ENCODE assay signal across 25 mouse cellular contexts in the genomic region with DNA sequence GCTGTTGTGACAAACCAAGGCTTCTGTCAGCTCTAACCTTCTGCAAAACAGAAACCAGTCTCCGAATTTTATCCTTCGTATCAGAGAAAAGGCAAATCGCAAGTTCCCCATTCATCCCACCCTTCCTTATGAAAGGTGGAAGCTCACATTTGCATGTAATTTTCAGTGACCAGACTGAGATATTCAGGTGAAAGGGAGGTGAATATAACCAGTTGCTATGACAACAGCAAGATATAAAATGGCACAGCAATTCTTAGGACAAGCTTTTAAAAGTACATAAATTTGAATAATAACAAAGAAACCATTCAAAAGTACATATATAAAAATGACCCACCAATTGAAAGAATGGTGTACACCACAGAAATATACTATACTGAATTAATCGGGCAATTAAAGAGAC.
A peak's percentile ranks its signal among the peaks of the same experiment; 100 is the strongest.
DNase-seq lines count a peak whose midpoint lies in the region; ATAC-seq and TF ChIP-seq lines count a peak whose summit lies in the region.
"Had no signal": no experiment of that assay in that cellular context is flagged by ENCODE, and none has a peak within 500 bp of the region (broad histone marks: within the 10 kb centered on the region; RNA-seq: fewer than 3 reads in every experiment).

No protein-coding gene starts in this region.

- no peak overlapping the region for H3K4me2 ChIP-seq in forebrain, postnatal 0 days (ENCODE audit: low read depth)
- no peak overlapping the region for H3K4me2 ChIP-seq in forebrain, embryonic 11.5 days (ENCODE audit: low read depth, low read length, severe bottlenecking)
- H3K4me2 ChIP-seq in midbrain, embryonic 14.5 days (ENCODE audit: low read length), result no peak overlapping the region
- no peak overlapping the region for H3K4me2 ChIP-seq in midbrain, embryonic 11.5 days
- H3K4me2 ChIP-seq: embryonic facial prominence, embryonic 13.5 days; forebrain, embryonic 13.5 days; heart, embryonic 11.5 days; hindbrain, embryonic 13.5 days; intestine, embryonic 15.5 days had no signal

- no peak for TF ChIP-seq CTCF in forebrain, postnatal 0 days (IDR thresholded peaks at IDR 0.05; ENCODE audit: low read depth)

- no peak overlapping the region for H3K9ac ChIP-seq in forebrain, postnatal 0 days
- no peak overlapping the region for H3K9ac ChIP-seq in forebrain, embryonic 11.5 days (ENCODE audit: low read length)
- H3K9ac ChIP-seq in midbrain, embryonic 14.5 days (replicated peaks; ENCODE audit: low read length), result no peak overlapping the region
- no peak overlapping the region for H3K9ac ChIP-seq in midbrain, embryonic 11.5 days (ENCODE audit: low read length)
- H3K9ac ChIP-seq: embryonic facial prominence, embryonic 13.5 days; forebrain, embryonic 13.5 days; hindbrain, embryonic 13.5 days; intestine, embryonic 15.5 days had no signal

- DNase-seq in forebrain, postnatal 0 days, result peak; percentile 12
- DNase-seq in forebrain, embryonic 11.5 days (ENCODE audit: low spot score), result no peak
- DNase-seq in midbrain, embryonic 14.5 days, result peak; percentile 39
- no peak for DNase-seq in midbrain, embryonic 11.5 days (ENCODE audit: low spot score, missing footprints)
- DNase-seq in brain, adult 2 months (ENCODE audit: low read depth, low spot score), result peak; percentile 10
- no peak for DNase-seq in layer of hippocampus, adult 11-12 months (ENCODE audit: low spot score)
- DNase-seq: adrenal gland, postnatal 10 days; adrenal gland, postnatal 36 days; cerebellum, adult 11-12 months; cerebellum, adult 8-10 months; cerebellum, postnatal 10 days; cerebellum, postnatal 36 days; embryo, embryonic 11 days; gastrocnemius, adult 2 months; gastrocnemius, postnatal 14 days; heart, adult 11 months had no signal

- H3K36me3 ChIP-seq in forebrain, postnatal 0 days (ENCODE audit: insufficient read depth), result no peaks in the 10 kb centered on the region
- no peaks in the 10 kb centered on the region for H3K36me3 ChIP-seq in forebrain, embryonic 11.5 days (ENCODE audit: control insufficient read depth, insufficient read depth, low read length)
- H3K36me3 ChIP-seq in midbrain, embryonic 14.5 days (ENCODE audit: control insufficient read depth, insufficient read depth, low read length), result no peaks in the 10 kb centered on the region
- H3K36me3 ChIP-seq in midbrain, embryonic 11.5 days (ENCODE audit: control insufficient read depth, insufficient read depth, low read length), result no peaks in the 10 kb centered on the region
- H3K36me3 ChIP-seq: embryonic facial prominence, embryonic 10.5 days; embryonic facial prominence, embryonic 13.5 days; hindbrain, embryonic 13.5 days; intestine, embryonic 15.5 days had no signal

- no peak for ATAC-seq in forebrain, postnatal 0 days
- ATAC-seq in forebrain, embryonic 11.5 days (replicated peaks; ENCODE audit: low FRiP score), result no peak
- ATAC-seq in midbrain, embryonic 14.5 days (ENCODE audit: low FRiP score, low TSS enrichment), result no peak
- ATAC-seq in midbrain, embryonic 11.5 days (ENCODE audit: low FRiP score), result no peak
- ATAC-seq: activated CD4-positive, CD25-positive, alpha-beta regulatory T cell, adult 4 months; forebrain, embryonic 13.5 days; forebrain, embryonic 16.5 days; intestine, embryonic 15.5 days had no signal

- H3K9me3 ChIP-seq in forebrain, postnatal 0 days (ENCODE audit: low read length), result no peaks in the 10 kb centered on the region
- no peaks in the 10 kb centered on the region for H3K9me3 ChIP-seq in forebrain, embryonic 11.5 days (ENCODE audit: control insufficient read depth, low read length)
- no peaks in the 10 kb centered on the region for H3K9me3 ChIP-seq in midbrain, embryonic 14.5 days (ENCODE audit: control insufficient read depth, low read length)
- H3K9me3 ChIP-seq in midbrain, embryonic 11.5 days (ENCODE audit: control insufficient read depth, low read length), result no peaks in the 10 kb centered on the region
- H3K9me3 ChIP-seq: embryonic facial prominence, embryonic 10.5 days; embryonic facial prominence, embryonic 13.5 days; forebrain, embryonic 13.5 days; hindbrain, embryonic 13.5 days; intestine, embryonic 15.5 days had no signal

- no peaks in the 10 kb centered on the region for H3K4me1 ChIP-seq in forebrain, postnatal 0 days (ENCODE audit: insufficient read depth)
- no peaks in the 10 kb centered on the region for H3K4me1 ChIP-seq in forebrain, embryonic 11.5 days (replicated peaks; ENCODE audit: control insufficient read depth, insufficient read depth, low read length)
- no peaks in the 10 kb centered on the region for H3K4me1 ChIP-seq in midbrain, embryonic 14.5 days (ENCODE audit: control insufficient read depth, insufficient read depth, low read length)
- no peaks in the 10 kb centered on the region for H3K4me1 ChIP-seq in midbrain, embryonic 11.5 days (ENCODE audit: control insufficient read depth, insufficient read depth, low read length)
- H3K4me1 ChIP-seq: embryonic facial prominence, embryonic 10.5 days; embryonic facial prominence, embryonic 13.5 days; forebrain, embryonic 13.5 days; hindbrain, embryonic 13.5 days; intestine, embryonic 15.5 days had no signal

- no peak overlapping the region for H3K27ac ChIP-seq in forebrain, postnatal 0 days (ENCODE audit: low read depth, low read length)
- H3K27ac ChIP-seq in forebrain, embryonic 11.5 days (ENCODE audit: low read depth, low read length), result no peak overlapping the region
- H3K27ac ChIP-seq in midbrain, embryonic 14.5 days (replicated peaks; ENCODE audit: low read depth, low read length), result peak overlapping the region; percentile 63
- H3K27ac ChIP-seq in midbrain, embryonic 11.5 days (ENCODE audit: low read depth, low read length), result no peak overlapping the region
- H3K27ac ChIP-seq: embryonic facial prominence, embryonic 10.5 days; embryonic facial prominence, embryonic 13.5 days; forebrain, embryonic 13.5 days; gastrocnemius, adult 2 months; hindbrain, embryonic 13.5 days; intestine, embryonic 15.5 days had no signal

- no peak overlapping the region for H3K4me3 ChIP-seq in forebrain, postnatal 0 days (ENCODE audit: low read depth, low read length)
- H3K4me3 ChIP-seq in forebrain, embryonic 11.5 days (ENCODE audit: low read depth, low read length), result no peak overlapping the region
- no peak overlapping the region for H3K4me3 ChIP-seq in midbrain, embryonic 14.5 days (replicated peaks; ENCODE audit: low read depth, low read length)
- no peak overlapping the region for H3K4me3 ChIP-seq in midbrain, embryonic 11.5 days (ENCODE audit: low read depth, low read length)
- H3K4me3 ChIP-seq: embryonic facial prominence, embryonic 10.5 days; embryonic facial prominence, embryonic 13.5 days; erythroblast, embryonic 14.5 days; forebrain, embryonic 13.5 days; gastrocnemius, adult 2 months; hindbrain, embryonic 13.5 days; intestine, embryonic 15.5 days had no signal

- no peaks in the 10 kb centered on the region for H3K27me3 ChIP-seq in forebrain, postnatal 0 days (ENCODE audit: insufficient read depth, low read length)
- no peaks in the 10 kb centered on the region for H3K27me3 ChIP-seq in forebrain, embryonic 11.5 days (ENCODE audit: control insufficient read depth, insufficient read depth, low read length)
- no peaks in the 10 kb centered on the region for H3K27me3 ChIP-seq in midbrain, embryonic 14.5 days (ENCODE audit: control insufficient read depth, insufficient read depth, low read length)
- H3K27me3 ChIP-seq in midbrain, embryonic 11.5 days (ENCODE audit: control insufficient read depth, insufficient read depth, low read length), result no peaks in the 10 kb centered on the region
- H3K27me3 ChIP-seq: embryonic facial prominence, embryonic 13.5 days; forebrain, embryonic 13.5 days; hindbrain, embryonic 13.5 days; intestine, embryonic 15.5 days had no signal

- WGBS in forebrain, postnatal 0 days, result 79% methylated on average over 4 of the region's 4 CpGs
- WGBS in forebrain, embryonic 11.5 days, result 90% methylated on average over 4 of the region's 4 CpGs
- whole genome bisulfite sequencing in midbrain, embryonic 14.5 days, result 84% methylated on average over 4 of the region's 4 CpGs
- WGBS in midbrain, embryonic 11.5 days, result 93% methylated on average over 4 of the region's 4 CpGs

Comparison
In these comparisons a context has a peak if more than half of its experiments do, and no peak if none do; other contexts are left out.
1. DNase-seq: peak in forebrain, postnatal 0 days (single experiment), midbrain, embryonic 14.5 days (single experiment) and brain, adult 2 months (single experiment); none in forebrain, embryonic 11.5 days (single experiment), midbrain, embryonic 11.5 days (single experiment) and layer of hippocampus, adult 11-12 months (single experiment).